Mouse (Mus musculus) embryo, embryonic 10 days (tissue): ENCODE data around the gene Cpne9.

Experiments used
- DNase-seq: peaks from one replicate; pipeline ENCODE4 v3.0.0-alpha.2; 2015; ENCODE audit warnings: low spot score

Gene Cpne9

DNA sequence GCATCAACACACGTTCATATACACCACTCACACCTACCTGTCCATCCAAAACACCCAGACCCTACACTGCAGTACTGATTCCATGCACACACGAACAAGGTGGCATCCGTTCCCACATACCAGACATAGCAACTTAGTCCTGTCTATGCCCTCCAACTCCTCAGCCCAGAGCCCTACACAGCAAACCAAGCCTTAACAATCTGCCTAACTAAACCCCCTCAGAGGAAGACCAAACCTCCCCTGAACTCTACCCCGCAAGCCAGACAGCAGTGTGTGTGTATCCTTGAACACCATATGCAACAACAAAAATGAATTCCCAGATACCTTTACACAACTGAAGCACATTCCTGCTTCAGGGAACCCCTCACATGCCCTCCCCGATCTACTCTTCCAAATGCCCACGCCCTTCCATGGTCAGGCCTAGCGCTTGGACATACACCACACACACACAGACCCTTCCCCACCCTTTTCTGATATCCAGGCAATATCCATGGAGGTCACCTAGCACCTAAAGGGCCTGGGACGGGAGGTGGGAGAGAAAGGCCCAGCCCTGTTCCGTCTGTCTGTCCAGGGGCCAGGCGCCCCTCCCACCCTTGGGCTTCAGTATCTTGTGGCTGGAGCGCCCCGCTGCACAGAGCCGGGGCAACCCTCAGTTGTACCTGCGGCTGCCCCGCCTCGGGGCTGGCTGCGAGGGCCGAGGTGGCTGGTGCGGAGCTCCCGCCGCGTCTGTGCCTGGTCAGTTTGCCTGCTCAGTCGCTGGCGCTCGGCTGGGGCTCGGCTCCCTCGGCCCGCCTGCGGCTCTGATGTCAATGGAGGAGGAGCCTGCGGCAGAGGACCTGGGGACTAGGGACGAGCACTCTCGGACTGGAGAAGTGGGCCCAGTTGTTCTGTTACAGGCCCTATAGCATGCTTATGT lies 61.3 kb downstream of the Cpne9 start, which contains the start of gene Camk1:
Camk1 (minus strand) TSS at position 808 of the 916 bp plus-strand sequence.
- peak; percentile 74 for DNase-seq

DNA sequence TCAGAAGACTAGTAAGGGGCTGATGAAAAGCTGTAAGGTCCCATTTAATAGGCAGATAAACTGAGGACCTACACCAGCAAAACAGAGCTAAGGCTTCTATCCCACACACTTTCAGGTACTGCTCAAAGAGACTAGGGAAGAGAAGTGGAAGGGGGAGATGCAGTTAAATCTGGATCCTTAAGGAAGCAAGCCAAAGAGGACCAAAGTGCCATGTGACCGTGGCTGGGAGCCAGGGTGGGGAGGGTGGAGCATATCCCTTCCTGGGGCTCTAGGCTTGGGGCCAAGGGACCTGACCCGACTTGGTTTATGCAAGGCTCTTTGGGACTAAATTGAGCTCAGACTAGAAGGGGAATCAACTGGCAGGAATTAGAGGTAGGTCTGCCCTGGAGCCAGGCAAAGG lies 62.2 kb downstream of the Cpne9 start:
- no peak for DNase-seq

DNA sequence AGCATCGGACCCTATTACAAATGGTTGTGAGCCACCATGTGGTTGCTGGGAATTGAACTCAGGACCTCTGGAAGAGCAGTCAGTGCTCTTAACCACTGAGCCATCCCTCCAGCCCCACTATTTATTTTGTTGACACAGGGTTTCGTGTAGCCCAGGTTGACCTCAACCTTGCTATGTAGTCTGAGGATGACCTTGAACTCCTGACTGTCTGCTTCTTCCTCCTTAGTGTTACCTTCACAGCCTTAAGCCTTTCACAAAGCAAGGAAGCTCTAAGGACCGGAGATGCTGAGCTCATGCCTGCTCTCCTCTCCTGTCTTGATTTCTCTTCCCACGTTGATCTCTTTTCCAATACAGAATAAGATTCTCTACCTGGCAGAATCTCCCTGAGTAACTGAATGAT lies 64.8 kb downstream of the Cpne9 start:
- DNase-seq, result no peak

DNA sequence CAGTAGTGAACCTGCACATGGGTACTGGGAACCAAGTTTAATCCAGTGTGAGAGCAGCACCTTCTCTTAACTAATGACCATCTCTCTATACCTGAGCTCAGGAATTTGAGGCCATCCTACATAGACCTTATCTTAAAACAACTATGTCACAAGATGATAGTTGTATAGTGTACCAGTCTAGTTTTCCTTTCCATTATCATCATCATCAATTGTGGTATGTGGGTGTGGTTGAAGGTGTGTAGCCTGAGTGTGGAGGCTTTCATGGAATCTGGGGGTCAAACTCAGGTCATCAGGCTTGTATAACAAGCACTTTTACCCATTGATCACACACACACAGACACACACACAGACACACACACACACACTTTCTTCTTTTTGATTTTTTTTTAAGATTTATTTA lies 68.4 kb downstream of the Cpne9 start:
- DNase-seq, result no peak

DNA sequence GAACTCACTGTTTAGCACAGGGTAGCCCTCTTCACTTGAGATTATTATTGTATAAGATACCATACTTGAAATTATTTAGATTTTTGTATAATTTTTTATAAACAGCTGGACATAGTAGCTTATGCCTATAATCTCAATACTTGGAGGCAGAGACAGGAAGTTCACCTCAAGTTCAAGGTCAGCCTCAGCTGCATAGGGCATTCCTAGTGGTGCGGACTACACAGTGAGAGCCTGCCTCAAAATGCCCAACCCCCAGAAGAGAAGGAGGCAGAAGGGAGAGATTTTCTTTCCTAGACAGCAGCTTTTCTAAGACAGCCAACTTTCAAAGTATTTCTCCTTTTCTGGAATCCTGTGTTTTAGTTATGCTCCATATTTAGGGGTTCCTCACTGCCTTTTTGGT lies 69.1 kb downstream of the Cpne9 start:
- no peak for DNase-seq

DNA sequence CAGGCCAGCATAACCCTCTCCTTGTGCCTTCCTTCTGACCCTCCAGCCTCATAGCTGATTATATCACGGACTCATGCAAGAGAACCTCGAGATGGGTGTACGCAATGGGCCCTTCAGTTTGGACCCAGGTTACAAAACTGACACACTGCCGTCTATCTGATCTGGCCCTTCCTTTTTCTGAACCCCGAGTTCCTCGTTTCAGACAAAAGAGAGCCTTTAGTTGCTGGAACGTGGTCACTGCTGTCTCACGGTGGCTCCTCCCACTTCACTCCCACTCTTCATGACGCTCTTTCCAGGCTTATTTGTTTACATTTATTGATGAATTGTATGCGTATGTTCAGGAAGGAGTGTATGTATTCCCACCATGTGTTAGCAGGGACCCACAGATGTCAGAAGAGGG lies 69.5 kb downstream of the Cpne9 start:
- DNase-seq, result no peak

DNA sequence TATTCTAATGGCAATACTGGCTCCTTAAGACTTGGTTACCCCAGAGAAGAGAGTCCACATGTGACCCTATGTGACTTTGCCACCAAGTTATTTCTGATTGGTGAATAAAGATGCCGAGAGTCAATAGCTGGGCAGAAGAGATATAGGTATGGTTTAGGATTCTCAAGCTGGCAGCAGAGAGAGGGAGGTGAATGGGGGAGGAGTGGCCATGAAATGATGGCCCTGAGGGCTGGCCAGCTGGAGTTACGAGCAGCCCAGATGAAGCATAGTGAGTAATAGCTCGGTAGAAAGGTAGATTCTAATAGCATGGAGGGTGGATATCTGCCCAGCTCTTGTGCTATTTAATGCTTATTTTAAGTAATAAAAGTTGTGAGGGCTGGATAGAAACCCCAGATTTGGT lies 70.7 kb downstream of the Cpne9 start:
- DNase-seq, result no peak

DNA sequence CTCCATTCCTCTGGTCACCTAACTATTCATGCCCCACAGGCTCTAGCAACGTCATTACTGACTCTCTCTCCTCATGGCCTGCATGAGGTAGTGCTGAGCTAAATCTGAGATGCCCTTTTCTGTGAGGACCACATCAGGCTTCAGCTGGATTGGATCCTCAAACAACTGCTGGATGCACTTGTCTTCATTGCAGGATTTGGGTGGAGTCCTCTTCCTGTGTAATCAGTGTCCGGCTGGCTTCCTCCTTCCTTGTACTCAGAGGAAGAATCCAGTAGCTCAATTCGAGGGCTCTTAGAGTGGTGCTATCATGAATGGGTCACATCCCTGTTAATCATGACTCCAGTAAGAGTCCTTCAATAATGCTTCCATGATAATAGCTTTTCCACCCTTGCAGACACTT lies 71.6 kb downstream of the Cpne9 start:
- DNase-seq, result no peak
